Mouse (Mus musculus): Measurements from ENCODE around the gene H2-Ke6. TPM values are rescaled to one million over a fixed set of nuclear protein-coding genes. Genes with fewer than 3 reads are reported as not detected.
"Not testable (repeated sequence)": the region's sequence is repeated elsewhere in the genome, so short reads cannot be mapped to it uniquely, and the experiment has no call there.

The H2-Ke6 gene
- polyA plus RNA-seq, 1 experiment from 2014 or later, result 37.6 TPM

- H3K27me3 ChIP-seq (ENCODE audit: control insufficient read depth, insufficient read depth, low read length), result no peaks in the 10 kb centered on the region
- WGBS, result 63% methylated on average over 5 of the region's 5 CpGs
- no peaks in the 10 kb centered on the region for H3K4me1 ChIP-seq (replicated peaks; ENCODE audit: control insufficient read depth, insufficient read depth)
- no peak overlapping the region for H3K4me2 ChIP-seq (replicated peaks; ENCODE audit: low read depth)
- H3K9me3 ChIP-seq (ENCODE audit: control insufficient read depth, low read length), result no peaks in the 10 kb centered on the region
- no peak overlapping the region for H3K9ac ChIP-seq (ENCODE audit: low read length)
- H3K27ac ChIP-seq (replicated peaks), result no peak overlapping the region
- TF ChIP-seq CTCF (IDR thresholded peaks at IDR 0.05; ENCODE audit: low read depth) (no peak), EP300 (optimal IDR thresholded peaks at IDR 0.05) (no peak)
- no peaks in the 10 kb centered on the region for H3K36me3 ChIP-seq (ENCODE audit: control insufficient read depth, insufficient read depth, low read length)
- no peak overlapping the region for H3K4me3 ChIP-seq (ENCODE audit: low read depth, low read length)
- ATAC-seq (ENCODE audit: low FRiP score, low TSS enrichment), result no peak
- no peak for DNase-seq (ENCODE audit: low spot score)
These were observed 17.7 kb downstream of the H2-Ke6 start for GRCm38 (mm10) chr17:34010156-34010555.

GRCm38 (mm10) chr17:34006570-34006969 lies 21.3 kb downstream of the H2-Ke6 start:
- no peak overlapping the region for H3K4me3 ChIP-seq (ENCODE audit: low read depth, low read length)
- DNase-seq (ENCODE audit: low spot score) (no peak), ATAC-seq (ENCODE audit: low FRiP score, low TSS enrichment) (no peak)
- no peaks in the 10 kb centered on the region for H3K4me1 ChIP-seq (replicated peaks; ENCODE audit: control insufficient read depth, insufficient read depth)
- TF ChIP-seq EP300 (optimal IDR thresholded peaks at IDR 0.05) (no peak), CTCF (IDR thresholded peaks at IDR 0.05; ENCODE audit: low read depth) (no peak)
- H3K27ac ChIP-seq (replicated peaks), result no peak overlapping the region
- H3K9ac ChIP-seq (ENCODE audit: low read length), result no peak overlapping the region
- H3K27me3 ChIP-seq (ENCODE audit: control insufficient read depth, insufficient read depth, low read length), result no peaks in the 10 kb centered on the region
- WGBS, result 38% methylated on average over 2 of the region's 2 CpGs
- no peaks in the 10 kb centered on the region for H3K36me3 ChIP-seq (ENCODE audit: control insufficient read depth, insufficient read depth, low read length)
- H3K9me3 ChIP-seq (ENCODE audit: control insufficient read depth, low read length), result no peaks in the 10 kb centered on the region
- no peak overlapping the region for H3K4me2 ChIP-seq (replicated peaks; ENCODE audit: low read depth)

DNA sequence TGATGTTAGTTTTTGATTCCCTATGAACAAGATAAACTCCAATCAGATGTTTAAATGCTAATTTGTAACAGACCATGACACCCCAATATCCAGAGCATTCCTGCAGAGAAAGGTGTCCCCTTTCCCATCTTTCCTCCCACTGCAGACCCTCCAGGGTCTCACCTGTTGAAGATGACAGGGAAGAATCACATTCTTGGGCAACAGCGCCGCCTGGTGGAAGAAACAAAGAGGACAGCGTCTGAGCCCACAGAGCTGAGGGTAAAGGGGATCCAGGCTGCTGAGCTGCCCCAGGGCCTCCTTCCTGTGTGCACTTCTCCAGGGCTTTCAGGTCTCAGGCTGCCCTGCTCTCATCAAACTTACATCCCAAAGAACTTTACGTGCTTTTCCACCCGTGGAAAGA lies 24.4 kb downstream of the H2-Ke6 start:
- DNase-seq (ENCODE audit: low spot score) (peak; percentile 56), ATAC-seq (ENCODE audit: low FRiP score, low TSS enrichment) (no peak)
- TF ChIP-seq CTCF (IDR thresholded peaks at IDR 0.05; ENCODE audit: low read depth) (peak; percentile 84), EP300 (optimal IDR thresholded peaks at IDR 0.05) (no peak)
- H3K4me3 ChIP-seq (ENCODE audit: low read depth, low read length), result no peak overlapping the region
- WGBS, result 4% methylated on average over 5 of the region's 5 CpGs
- H3K4me2 ChIP-seq (replicated peaks; ENCODE audit: low read depth), result no peak overlapping the region
- H3K36me3 ChIP-seq (ENCODE audit: control insufficient read depth, insufficient read depth, low read length), result no peaks in the 10 kb centered on the region
- H3K4me1 ChIP-seq (replicated peaks; ENCODE audit: control insufficient read depth, insufficient read depth), result 0 out of 2 replicates have a peak, but pooled peaks cover 2% of the 10 kb centered on the region
- no peaks in the 10 kb centered on the region for H3K9me3 ChIP-seq (ENCODE audit: control insufficient read depth, low read length)
- no peak overlapping the region for H3K9ac ChIP-seq (ENCODE audit: low read length)
- no peak overlapping the region for H3K27ac ChIP-seq (replicated peaks)
- H3K27me3 ChIP-seq (ENCODE audit: control insufficient read depth, insufficient read depth, low read length), result no peaks in the 10 kb centered on the region

DNA sequence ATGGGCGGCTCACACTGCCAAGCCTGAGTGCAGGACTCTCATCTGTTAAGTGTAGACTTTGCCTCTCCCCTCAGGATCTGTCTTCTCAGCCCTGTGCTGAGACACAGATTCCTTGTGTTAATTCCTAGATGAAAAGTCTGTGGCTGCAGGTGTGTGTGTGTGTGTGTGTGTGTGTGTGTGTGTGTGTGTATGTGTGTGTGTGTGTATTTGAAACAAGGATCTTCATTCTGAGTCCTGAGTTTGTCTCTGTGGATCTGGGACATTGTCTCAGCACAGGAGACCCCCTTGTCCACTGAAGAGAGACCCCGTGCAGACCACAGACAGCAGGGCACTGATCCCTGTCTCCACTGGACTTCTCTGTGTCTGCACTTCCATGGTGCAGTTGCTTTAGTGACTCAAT lies 27.1 kb downstream of the H2-Ke6 start:
- not testable (repeated sequence) for ATAC-seq (ENCODE audit: low FRiP score, low TSS enrichment); H3K9ac ChIP-seq (ENCODE audit: low read length); H3K4me2 ChIP-seq (replicated peaks; ENCODE audit: low read depth); H3K4me1 ChIP-seq (replicated peaks; ENCODE audit: control insufficient read depth, insufficient read depth); H3K27ac ChIP-seq (replicated peaks); H3K9me3 ChIP-seq (ENCODE audit: control insufficient read depth, low read length); DNase-seq (ENCODE audit: low spot score); H3K4me3 ChIP-seq (ENCODE audit: low read depth, low read length); H3K36me3 ChIP-seq (ENCODE audit: control insufficient read depth, insufficient read depth, low read length); H3K27me3 ChIP-seq (ENCODE audit: control insufficient read depth, insufficient read depth, low read length)
- 60% methylated on average over 2 of the region's 2 CpGs for WGBS

- Histone ChIP-seq H3K27me3 (ENCODE audit: control insufficient read depth, insufficient read depth, low read length) (no peaks in the 10 kb centered on the region), H3K36me3 (ENCODE audit: control insufficient read depth, insufficient read depth, low read length) (no peaks in the 10 kb centered on the region), H3K4me2 (replicated peaks; ENCODE audit: low read depth) (peak within 1 kb of the TSS; percentile 100), H3K4me3 (ENCODE audit: low read depth, low read length) (peak within 1 kb of the TSS; percentile 63), H3K27ac (replicated peaks) (no peak within 1 kb of the TSS; the same call in 1 of the 2 replicates), H3K9ac (ENCODE audit: low read length) (peak within 1 kb of the TSS; percentile 71), H3K4me1 (replicated peaks; ENCODE audit: control insufficient read depth, insufficient read depth) (0 out of 2 replicates have a peak, but pooled peaks cover 2% of the 10 kb centered on the region), H3K9me3 (ENCODE audit: control insufficient read depth, low read length) (no peaks in the 10 kb centered on the region)
- TF ChIP-seq EP300 (optimal IDR thresholded peaks at IDR 0.05) (no peak), CTCF (IDR thresholded peaks at IDR 0.05; ENCODE audit: low read depth) (0 out of 2 replicates have a peak, but pooled peaks have one; percentile 10)
- DNase-seq (ENCODE audit: low spot score) (peak; percentile 94), ATAC-seq (ENCODE audit: low FRiP score, low TSS enrichment) (peak; percentile 97)
- under 1% methylated on average over 30 of the region's 30 CpGs for WGBS
These were observed 27.7 kb downstream of the H2-Ke6 start, which contains the start of gene H2-K1 for GRCm38 (mm10) chr17:34000150-34000537. Gene H2-K1, minus strand, starts transcription at chr17:34000347.

DNA sequence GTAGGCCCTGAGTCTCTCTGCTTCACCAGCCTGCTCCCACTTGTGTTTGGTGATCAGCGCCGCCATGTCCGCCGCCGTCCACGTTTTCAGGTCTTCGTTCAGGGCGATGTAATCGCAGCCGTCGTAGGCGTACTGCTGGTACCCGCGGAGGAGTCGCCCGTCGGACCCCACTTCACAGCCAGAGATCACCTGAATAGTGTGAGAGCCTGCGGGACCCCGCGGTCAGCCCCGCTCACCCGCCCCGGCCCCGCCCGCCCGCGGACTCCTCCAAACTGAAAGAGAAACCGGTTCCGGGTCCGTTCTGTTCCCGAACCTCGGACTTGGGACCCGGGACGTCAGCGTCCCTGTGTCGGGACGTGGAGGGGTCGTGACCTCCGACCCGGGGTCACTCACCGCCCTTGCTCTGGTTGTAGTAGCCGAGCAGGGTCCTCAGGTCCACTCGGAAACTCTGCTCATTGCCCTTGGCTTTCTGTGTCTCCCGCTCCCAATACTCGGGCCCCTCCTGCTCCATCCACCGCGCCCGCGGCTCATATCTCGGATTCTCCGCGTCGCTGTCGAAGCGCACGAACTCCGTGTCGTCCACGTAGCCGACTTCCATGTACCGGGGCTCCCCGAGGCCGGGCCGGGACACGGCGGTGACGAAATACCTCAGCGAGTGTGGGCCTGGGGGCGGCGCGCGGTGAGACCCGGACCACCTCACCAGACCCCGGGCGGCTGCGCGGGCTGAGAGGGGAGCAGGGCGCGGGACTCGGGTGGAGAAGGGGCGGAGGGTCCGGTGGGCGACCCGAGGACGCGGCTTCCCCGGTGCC lies 28.3 kb downstream of the H2-Ke6 start:
- Histone ChIP-seq H3K27ac (replicated peaks) (no peak overlapping the region; the same call in 1 of the 2 replicates), H3K9ac (ENCODE audit: low read length) (peak overlapping the region; percentile 71)
- peak; percentile 41 for ATAC-seq (ENCODE audit: low FRiP score, low TSS enrichment)

DNA sequence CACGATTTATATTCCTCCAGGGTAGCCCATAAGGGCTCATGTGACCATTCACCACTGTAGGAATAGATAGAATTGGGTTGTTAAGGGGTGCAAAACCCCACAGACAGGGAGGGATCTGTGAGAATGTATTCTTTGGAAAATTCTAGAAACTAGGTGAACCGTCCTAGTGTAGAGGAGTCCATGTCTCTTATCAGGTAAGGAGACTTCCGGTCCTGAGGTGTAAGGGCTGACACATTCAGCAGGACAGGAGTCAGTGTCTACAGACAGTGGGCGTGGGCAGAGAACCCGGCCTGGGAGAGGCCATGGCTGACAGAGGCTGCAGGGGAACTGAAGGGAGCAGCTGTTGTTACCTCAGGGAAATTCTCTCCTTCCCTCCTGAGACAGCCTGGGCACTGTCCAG lies 29.2 kb downstream of the H2-Ke6 start:
- H3K27me3 ChIP-seq (ENCODE audit: control insufficient read depth, insufficient read depth, low read length); ATAC-seq (ENCODE audit: low FRiP score, low TSS enrichment); H3K27ac ChIP-seq (replicated peaks); H3K4me2 ChIP-seq (replicated peaks; ENCODE audit: low read depth); DNase-seq (ENCODE audit: low spot score); H3K36me3 ChIP-seq (ENCODE audit: control insufficient read depth, insufficient read depth, low read length); H3K9ac ChIP-seq (ENCODE audit: low read length); H3K4me3 ChIP-seq (ENCODE audit: low read depth, low read length); H3K9me3 ChIP-seq (ENCODE audit: control insufficient read depth, low read length); H3K4me1 ChIP-seq (replicated peaks; ENCODE audit: control insufficient read depth, insufficient read depth): not testable (repeated sequence)
- 46% methylated on average over 5 of the region's 5 CpGs for WGBS

More for the DNA sequence above, 28.3 kb downstream of the H2-Ke6 start:
- DNase-seq (ENCODE audit: low spot score), result peak; percentile 62
- Histone ChIP-seq H3K9me3 (ENCODE audit: control insufficient read depth, low read length) (no peaks in the 10 kb centered on the region), H3K36me3 (ENCODE audit: control insufficient read depth, insufficient read depth, low read length) (no peaks in the 10 kb centered on the region), H3K4me1 (replicated peaks; ENCODE audit: control insufficient read depth, insufficient read depth) (0 out of 2 replicates have a peak, but pooled peaks cover 2% of the 10 kb centered on the region), H3K4me3 (ENCODE audit: low read depth, low read length) (peak overlapping the region; percentile 63), H3K27me3 (ENCODE audit: control insufficient read depth, insufficient read depth, low read length) (no peaks in the 10 kb centered on the region), H3K4me2 (replicated peaks; ENCODE audit: low read depth) (peak overlapping the region; percentile 100)
- no peak for TF ChIP-seq EP300 (optimal IDR thresholded peaks at IDR 0.05)
- TF ChIP-seq CTCF (IDR thresholded peaks at IDR 0.05; ENCODE audit: low read depth), result no peak
- 2% methylated on average over 81 of the region's 87 CpGs for WGBS

DNA sequence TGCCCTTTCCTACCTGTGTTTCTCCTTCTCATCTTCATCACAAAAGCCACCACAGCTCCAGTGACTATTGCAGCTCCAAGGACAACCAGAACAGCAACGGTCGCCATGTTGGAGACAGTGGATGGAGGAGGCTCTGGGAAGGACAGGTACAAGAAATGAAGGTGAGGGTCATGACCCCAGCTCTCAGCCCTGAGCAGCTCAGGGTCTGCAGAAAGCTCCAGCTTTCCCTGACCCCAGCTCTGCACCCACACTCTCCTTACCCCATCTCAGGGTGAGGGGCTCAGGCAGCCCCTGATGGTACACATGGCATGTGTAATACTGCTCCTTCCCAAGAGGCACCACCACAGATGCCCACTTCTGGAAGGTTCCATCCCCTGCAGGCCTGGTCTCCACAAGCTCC lies 30.8 kb downstream of the H2-Ke6 start:
- not testable (repeated sequence) for H3K9ac ChIP-seq (ENCODE audit: low read length); H3K4me1 ChIP-seq (replicated peaks; ENCODE audit: control insufficient read depth, insufficient read depth); H3K36me3 ChIP-seq (ENCODE audit: control insufficient read depth, insufficient read depth, low read length); H3K4me3 ChIP-seq (ENCODE audit: low read depth, low read length); ATAC-seq (ENCODE audit: low FRiP score, low TSS enrichment); H3K27ac ChIP-seq (replicated peaks); H3K9me3 ChIP-seq (ENCODE audit: control insufficient read depth, low read length); H3K4me2 ChIP-seq (replicated peaks; ENCODE audit: low read depth); DNase-seq (ENCODE audit: low spot score); H3K27me3 ChIP-seq (ENCODE audit: control insufficient read depth, insufficient read depth, low read length)
- 96% methylated on average over 2 of the region's 2 CpGs for WGBS
